Mouse (Mus musculus): ENCODE measurements around the gene Tmco4. TPM values are rescaled to one million over a fixed set of nuclear protein-coding genes. Genes with fewer than 3 reads are reported as not detected.
A peak's percentile ranks its signal among the peaks of the same experiment; 100 is the strongest.

Gene Tmco4
- total and polyA plus RNA-seq, 3 experiments = 8.4 to 11.7 (median 9.2) TPM

DNA sequence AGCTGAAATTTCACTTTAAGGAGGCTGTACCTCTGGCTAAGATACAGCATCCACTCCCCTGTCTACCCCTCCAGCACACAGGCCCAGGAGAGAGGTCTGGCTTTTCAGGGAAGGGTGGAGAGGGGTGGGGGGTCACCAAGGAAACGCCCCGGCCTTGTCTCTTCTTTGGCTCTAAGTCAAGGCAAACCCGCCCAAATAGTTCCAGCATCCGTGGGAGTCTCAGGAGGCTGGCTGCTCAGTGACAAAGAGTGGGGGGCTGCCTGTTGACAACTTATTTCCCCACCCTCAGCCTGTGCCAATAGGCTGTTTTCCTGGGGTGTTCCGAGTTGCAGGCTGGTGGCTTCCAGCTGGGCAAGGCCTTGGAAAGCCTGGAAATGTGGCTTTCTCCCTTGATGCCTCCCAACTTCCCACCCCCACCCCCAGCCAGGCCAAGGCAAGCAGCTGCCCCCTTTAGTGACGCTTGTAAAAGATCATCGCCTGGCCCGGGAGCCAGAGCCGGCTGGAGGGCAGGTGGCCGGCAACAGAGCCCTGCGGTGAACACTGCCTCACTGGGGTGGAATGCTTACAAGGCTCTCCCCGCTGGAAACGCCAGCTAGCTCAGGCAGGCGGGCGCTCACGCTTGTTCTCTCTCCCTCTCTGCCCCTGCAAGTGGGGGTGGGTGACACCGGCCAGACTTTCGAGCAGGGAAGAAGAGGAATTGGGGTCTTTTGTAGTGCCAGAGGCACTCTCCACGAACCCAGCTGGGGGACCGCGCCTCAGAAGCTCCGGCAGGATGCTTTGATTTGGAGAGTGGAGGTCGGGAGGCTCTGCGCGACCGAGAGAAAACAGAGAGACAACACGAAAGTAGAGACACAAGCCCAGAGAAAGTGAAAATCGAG, 119.0 kb downstream of the Tmco4 start:
- TF ChIP-seq EP300 (IDR thresholded peaks at IDR 0.05; ENCODE audit: insufficient read depth, low read depth, low read length) (no peak), CTCF (IDR thresholded peaks at IDR 0.05) (no peak), POLR2A (IDR thresholded peaks at IDR 0.05; ENCODE audit: insufficient read depth, low read depth, low read length) (no peak)
- no peaks in the 10 kb centered on the region for H3K79me2 ChIP-seq (replicated peaks; ENCODE audit: control insufficient read depth, insufficient read depth, low read length)
- H3K4me3 ChIP-seq = peak overlapping the region; percentile 64
- peak overlapping the region; percentile 79 for H3K27ac ChIP-seq
- 9% methylated on average over 28 of the region's 28 CpGs for WGBS
- H3K4me1 ChIP-seq (ENCODE audit: control insufficient read depth, insufficient read depth, low read length) = 0 out of 2 replicates have a peak, but pooled peaks cover 1% of the 10 kb centered on the region
- H3K9ac ChIP-seq (ENCODE audit: low read depth, low read length) = peak overlapping the region; percentile 84
- no peaks in the 10 kb centered on the region for H3K36me3 ChIP-seq (ENCODE audit: control insufficient read depth, insufficient read depth, low read length)
- peak; percentile 40 to 60 for DNase-seq
- intact Hi-C loops (cut with DNase I) = no loop called here
- H3K27me3 ChIP-seq (ENCODE audit: control insufficient read depth, insufficient read depth, low read length) = peaks cover 1% of the 10 kb centered on the region; the same call in 1 of the 2 replicates

DNA sequence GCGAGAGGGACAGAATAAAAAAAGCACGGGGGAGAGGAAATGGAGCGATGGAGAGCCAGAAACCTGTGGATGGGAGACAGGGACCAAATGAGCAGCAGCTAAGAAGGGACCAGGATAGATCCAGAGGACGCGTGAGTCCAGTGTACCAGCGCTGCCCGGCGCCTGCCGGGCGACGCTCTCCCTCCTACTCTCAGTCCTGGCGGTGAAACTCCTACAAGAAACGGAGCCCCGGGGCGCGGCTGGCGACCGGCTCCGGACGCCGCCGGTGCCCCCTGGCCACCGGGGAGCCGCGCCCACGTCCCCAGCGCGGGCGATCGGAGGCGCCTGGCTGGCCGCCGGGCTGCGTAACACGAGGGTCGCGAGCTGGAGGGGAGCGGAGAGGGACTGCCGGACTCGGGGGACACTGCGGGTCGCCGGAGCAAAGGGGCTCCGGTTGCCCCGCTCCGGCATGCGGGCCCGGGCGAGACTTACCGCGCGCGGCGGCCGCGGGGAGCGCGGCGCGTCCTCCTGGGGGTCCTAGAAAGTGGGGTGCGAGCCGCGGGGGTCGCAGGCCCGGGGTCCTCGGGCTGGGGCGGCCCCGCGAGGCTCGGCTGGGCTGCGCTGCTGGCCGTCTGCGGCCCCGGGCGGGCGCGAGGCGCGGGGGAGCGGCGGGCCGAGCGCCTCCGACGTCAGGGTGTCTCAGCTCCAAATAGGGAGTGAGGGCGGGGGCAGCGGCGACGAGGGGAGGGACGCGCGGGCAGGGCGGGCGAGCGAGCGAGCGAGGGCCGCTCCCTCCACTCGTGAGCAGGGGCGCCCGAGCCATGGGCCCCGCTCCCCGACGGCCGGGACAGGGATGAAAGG, 119.9 kb downstream of the Tmco4 start, which contains the start of gene Nbl1:
Gene Nbl1 (minus strand): TSS at position 638 of the 840 bp plus-strand sequence.
- intact Hi-C loops (cut with DNase I) = no loop called here

DNA sequence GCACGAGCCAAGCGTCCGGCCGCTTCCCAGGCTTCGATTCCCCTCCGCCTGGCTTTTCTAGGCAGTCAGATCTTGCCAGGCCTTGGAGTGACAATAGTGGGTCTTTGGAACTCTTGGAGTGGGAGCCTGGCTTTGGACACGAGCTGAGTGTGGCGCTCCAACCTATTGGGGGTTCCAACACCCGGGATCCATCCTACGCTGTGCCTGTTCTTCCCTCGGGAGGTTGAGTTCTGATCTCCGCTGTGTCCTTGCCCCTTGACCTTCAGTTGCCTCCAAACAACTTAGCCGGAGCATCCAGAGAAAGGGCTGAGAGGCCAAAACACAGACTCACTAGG, 120.5 kb downstream of the Tmco4 start:
- H3K4me3 ChIP-seq = peak overlapping the region; percentile 64
- H3K4me1 ChIP-seq (ENCODE audit: control insufficient read depth, insufficient read depth, low read length) = no peaks in the 10 kb centered on the region
- no peak for TF ChIP-seq POLR2A (IDR thresholded peaks at IDR 0.05; ENCODE audit: insufficient read depth, low read depth, low read length)
- no peak for TF ChIP-seq EP300 (IDR thresholded peaks at IDR 0.05; ENCODE audit: insufficient read depth, low read depth, low read length)
- no peak for TF ChIP-seq CTCF (IDR thresholded peaks at IDR 0.05)
- peak overlapping the region; percentile 58 for H3K9ac ChIP-seq (ENCODE audit: low read depth, low read length)
- peak overlapping the region; percentile 53 for H3K27ac ChIP-seq
- no peaks in the 10 kb centered on the region for H3K79me2 ChIP-seq (replicated peaks; ENCODE audit: control insufficient read depth, insufficient read depth, low read length)
- WGBS = 39% methylated on average over 13 of the region's 13 CpGs
- intact Hi-C loops (cut with DNase I) = no loop called here
- no peak for DNase-seq
- H3K36me3 ChIP-seq (ENCODE audit: control insufficient read depth, insufficient read depth, low read length) = no peaks in the 10 kb centered on the region
- H3K27me3 ChIP-seq (ENCODE audit: control insufficient read depth, insufficient read depth, low read length) = peaks cover 1% of the 10 kb centered on the region; the same call in 1 of the 2 replicates

More for the DNA sequence above, 119.9 kb downstream of the Tmco4 start, which contains the start of gene Nbl1:
- no peaks in the 10 kb centered on the region for H3K36me3 ChIP-seq (ENCODE audit: control insufficient read depth, insufficient read depth, low read length)
- H3K4me1 ChIP-seq (ENCODE audit: control insufficient read depth, insufficient read depth, low read length) = 0 out of 2 replicates have a peak, but pooled peaks cover 1% of the 10 kb centered on the region
- DNase-seq = peak; percentile 80 to 81
- H3K79me2 ChIP-seq (replicated peaks; ENCODE audit: control insufficient read depth, insufficient read depth, low read length) = no peaks in the 10 kb centered on the region
- WGBS = 2% methylated on average over 87 of the region's 105 CpGs
- H3K9ac ChIP-seq (ENCODE audit: low read depth, low read length) = peak within 1 kb of the TSS; percentile 84
- H3K27ac ChIP-seq = peak within 1 kb of the TSS; percentile 79
- TF ChIP-seq EP300 (IDR thresholded peaks at IDR 0.05; ENCODE audit: insufficient read depth, low read depth, low read length) (no peak), CTCF (IDR thresholded peaks at IDR 0.05) (no peak), POLR2A (IDR thresholded peaks at IDR 0.05; ENCODE audit: insufficient read depth, low read depth, low read length) (no peak)
- peaks cover 1% of the 10 kb centered on the region; the same call in 1 of the 2 replicates for H3K27me3 ChIP-seq (ENCODE audit: control insufficient read depth, insufficient read depth, low read length)
- peak within 1 kb of the TSS; percentile 64 for H3K4me3 ChIP-seq

DNA sequence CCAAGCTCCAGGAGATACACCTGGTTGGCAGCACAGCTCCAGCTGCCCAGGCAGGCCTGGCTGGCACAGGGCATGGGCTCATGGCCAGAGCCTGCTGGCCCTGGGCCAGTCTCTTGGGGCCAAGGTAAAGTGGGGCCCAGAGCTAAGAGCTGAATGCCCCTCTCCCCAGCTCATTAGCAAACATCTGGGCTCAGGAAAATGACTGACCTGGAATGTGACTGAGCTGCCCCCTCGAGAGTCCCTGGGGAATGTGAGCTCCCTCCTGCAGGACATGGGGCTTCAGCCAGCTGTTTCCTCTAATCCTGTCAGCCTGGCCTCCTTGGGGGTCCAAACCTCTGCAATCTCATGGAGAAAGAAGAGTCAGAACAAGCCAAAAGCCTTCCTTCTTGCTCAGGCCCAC, 122.7 kb downstream of the Tmco4 start:
- TF ChIP-seq EP300 (IDR thresholded peaks at IDR 0.05; ENCODE audit: insufficient read depth, low read depth, low read length) (no peak), POLR2A (IDR thresholded peaks at IDR 0.05; ENCODE audit: insufficient read depth, low read depth, low read length) (no peak), CTCF (IDR thresholded peaks at IDR 0.05) (no peak)
- WGBS = 35% methylated on average over 1 of the region's 1 CpGs

DNA sequence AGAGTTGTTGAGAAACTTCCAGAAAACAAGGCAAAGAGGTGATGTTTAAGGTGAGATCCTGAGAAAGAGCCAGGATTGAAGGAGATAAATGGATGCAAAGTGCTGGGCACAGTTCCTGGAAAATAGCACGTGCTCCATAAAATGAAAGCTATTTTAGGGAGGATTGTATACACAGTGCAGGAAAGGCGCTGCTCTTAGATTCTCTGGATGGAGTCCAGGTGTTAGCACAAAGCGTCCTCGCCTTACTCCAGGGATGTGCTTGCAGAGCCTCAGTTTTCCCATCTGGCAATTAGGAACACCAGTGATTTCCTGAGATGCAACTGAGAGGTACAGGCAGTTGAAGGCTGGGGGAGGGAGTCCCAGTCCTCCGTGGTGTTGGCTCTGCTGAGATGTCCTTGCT, 123.5 kb downstream of the Tmco4 start:
- Histone ChIP-seq H3K79me2 (replicated peaks; ENCODE audit: control insufficient read depth, insufficient read depth, low read length) (no peaks in the 10 kb centered on the region), H3K4me3 (no peak overlapping the region), H3K4me1 (ENCODE audit: control insufficient read depth, insufficient read depth, low read length) (no peaks in the 10 kb centered on the region), H3K27me3 (ENCODE audit: control insufficient read depth, insufficient read depth, low read length) (peaks cover 1% of the 10 kb centered on the region; the same call in 1 of the 2 replicates), H3K27ac (no peak overlapping the region), H3K9ac (ENCODE audit: low read depth, low read length) (no peak overlapping the region), H3K36me3 (ENCODE audit: control insufficient read depth, insufficient read depth, low read length) (no peaks in the 10 kb centered on the region)
- WGBS = 10% methylated on average over 5 of the region's 5 CpGs
- intact Hi-C loops (cut with DNase I) = no loop called here
- TF ChIP-seq POLR2A (IDR thresholded peaks at IDR 0.05; ENCODE audit: insufficient read depth, low read depth, low read length) (no peak), CTCF (IDR thresholded peaks at IDR 0.05) (no peak), EP300 (IDR thresholded peaks at IDR 0.05; ENCODE audit: insufficient read depth, low read depth, low read length) (no peak)
- DNase-seq = no peak

More for the DNA sequence above, 122.7 kb downstream of the Tmco4 start:
- intact Hi-C loops (cut with DNase I) = no loop called here
- Histone ChIP-seq H3K4me1 (ENCODE audit: control insufficient read depth, insufficient read depth, low read length) (no peaks in the 10 kb centered on the region), H3K79me2 (replicated peaks; ENCODE audit: control insufficient read depth, insufficient read depth, low read length) (no peaks in the 10 kb centered on the region), H3K36me3 (ENCODE audit: control insufficient read depth, insufficient read depth, low read length) (no peaks in the 10 kb centered on the region), H3K4me3 (no peak overlapping the region), H3K27ac (no peak overlapping the region), H3K9ac (ENCODE audit: low read depth, low read length) (no peak overlapping the region), H3K27me3 (ENCODE audit: control insufficient read depth, insufficient read depth, low read length) (peaks cover 1% of the 10 kb centered on the region; the same call in 1 of the 2 replicates)
- no peak for DNase-seq
